Mouse (Mus musculus) urinary bladder, postnatal 36 days (tissue): ENCODE results near the gene Rab28.
"Not testable (repeated sequence)": the region's sequence is repeated elsewhere in the genome, so short reads cannot be mapped to it uniquely, and the experiment has no call there.

Experiments used
- DNase-seq, 2 experiments: peaks; one replicate each; pipeline ENCODE4 v3.0.0; 2022; ENCODE audit warnings: low spot score in 2 of 2, mixed read lengths in 1 of 2

Rab28 gene

DNA sequence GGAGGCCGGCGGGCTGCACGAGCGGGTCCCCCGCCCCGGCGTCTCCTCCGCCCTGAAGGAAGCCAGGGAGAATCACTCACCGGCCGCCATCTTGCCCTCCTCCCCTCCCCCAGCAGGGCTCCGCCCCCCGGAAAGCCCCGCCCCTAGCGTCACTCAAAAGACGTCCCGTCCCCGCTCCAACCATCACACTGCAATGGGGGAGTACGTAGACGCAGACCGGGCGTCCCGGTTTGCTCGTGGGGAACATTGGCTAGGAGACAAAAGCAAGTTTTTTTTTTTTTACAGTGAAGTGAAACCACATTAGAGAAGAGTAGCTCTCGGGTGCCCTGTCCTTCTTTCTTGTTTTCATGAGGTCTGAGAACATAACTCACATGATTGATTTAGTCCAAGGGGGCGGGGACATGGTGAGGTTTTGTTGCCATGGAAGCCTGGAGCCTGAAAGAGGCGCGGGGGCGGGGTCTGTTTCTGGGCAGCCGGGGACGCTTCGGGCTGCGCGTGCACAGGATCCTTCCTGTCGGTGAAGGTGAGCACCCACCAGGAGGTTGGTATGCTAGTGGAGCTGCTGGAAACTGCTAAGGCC lies at the start of gene Rab28:
Gene Rab28, minus strand, starts transcription at position 107 of the 580 bp plus-strand sequence.
- peak; percentile 91 to 92 for DNase-seq

DNA sequence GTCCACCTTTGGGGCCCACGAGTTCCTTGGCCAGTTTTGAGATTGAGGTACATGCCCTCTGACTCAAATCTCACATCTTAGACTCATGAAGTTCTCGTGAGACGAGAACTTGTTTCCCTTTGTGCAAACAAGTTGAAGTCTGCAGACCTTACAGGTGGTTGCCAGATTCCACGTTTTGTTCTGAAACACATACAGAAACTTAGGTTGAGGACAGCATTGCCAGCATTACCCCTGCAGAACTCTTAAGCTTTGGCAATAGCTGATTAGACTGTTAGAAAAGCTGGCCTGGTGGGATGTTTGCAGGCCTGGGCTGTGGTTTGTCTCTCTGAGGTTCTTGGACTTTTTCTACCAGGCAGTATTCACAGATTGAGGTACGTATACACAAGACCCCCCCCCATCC lies 49.4 kb upstream of the Rab28 start:
- no peak for DNase-seq

GRCm38 (mm10) chr5:41756396-41756795 lies 48.4 kb upstream of the Rab28 start:
- no peak for DNase-seq

GRCm38 (mm10) chr5:41755373-41755960 lies 47.5 kb upstream of the Rab28 start:
- no peak for DNase-seq

GRCm38 (mm10) chr5:41754836-41755235 lies 46.9 kb upstream of the Rab28 start:
- no peak for DNase-seq

DNA sequence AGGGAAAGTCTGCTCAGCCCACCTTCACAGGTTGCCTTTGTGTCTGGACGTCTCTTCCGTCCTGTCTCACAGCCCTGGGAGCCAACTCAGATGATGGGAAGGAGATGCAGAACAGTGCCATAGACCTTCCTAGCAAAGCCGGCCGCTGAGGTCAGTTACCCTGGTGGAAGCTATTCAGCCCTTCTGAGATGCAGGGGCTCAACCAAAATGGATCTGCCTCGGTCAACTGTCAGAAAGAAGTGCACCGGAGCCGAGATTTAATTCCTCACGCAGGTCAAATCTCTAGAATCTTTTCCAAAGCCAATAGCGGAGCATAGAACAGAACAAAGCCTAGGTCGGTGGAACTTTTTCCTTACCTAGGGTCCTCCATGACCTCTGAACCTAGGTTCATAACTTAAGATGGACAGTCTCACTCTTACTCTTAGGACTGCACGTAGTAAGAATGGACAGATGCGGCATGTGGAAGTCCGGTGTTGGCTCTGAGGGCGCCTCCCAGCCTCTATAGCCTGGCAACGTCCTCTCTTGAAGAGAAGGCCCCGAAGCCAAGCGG lies 46.3 kb upstream of the Rab28 start:
- no peak for DNase-seq

DNA sequence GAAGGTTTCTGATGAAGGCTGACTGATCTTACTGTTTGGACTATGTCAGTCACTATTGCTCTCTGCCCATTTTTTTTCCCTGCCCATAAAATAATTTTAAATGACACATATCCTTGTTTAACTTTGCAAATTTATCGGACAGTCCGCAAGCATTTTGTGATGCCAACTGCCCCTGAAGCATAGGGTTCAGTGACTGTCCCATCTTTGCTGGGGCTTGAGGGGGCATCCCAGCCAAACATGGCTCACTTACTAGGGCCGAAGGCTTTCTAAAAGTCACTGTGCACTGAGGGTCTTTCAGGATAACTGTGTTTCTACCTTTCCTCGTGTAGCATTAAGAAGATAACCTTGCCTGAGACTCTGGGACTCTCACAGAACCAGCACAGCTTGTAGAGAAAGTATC lies 44.8 kb upstream of the Rab28 start:
- DNase-seq, result no peak

GRCm38 (mm10) chr5:41744898-41745780 lies 37.2 kb upstream of the Rab28 start:
- no peak for DNase-seq

DNA sequence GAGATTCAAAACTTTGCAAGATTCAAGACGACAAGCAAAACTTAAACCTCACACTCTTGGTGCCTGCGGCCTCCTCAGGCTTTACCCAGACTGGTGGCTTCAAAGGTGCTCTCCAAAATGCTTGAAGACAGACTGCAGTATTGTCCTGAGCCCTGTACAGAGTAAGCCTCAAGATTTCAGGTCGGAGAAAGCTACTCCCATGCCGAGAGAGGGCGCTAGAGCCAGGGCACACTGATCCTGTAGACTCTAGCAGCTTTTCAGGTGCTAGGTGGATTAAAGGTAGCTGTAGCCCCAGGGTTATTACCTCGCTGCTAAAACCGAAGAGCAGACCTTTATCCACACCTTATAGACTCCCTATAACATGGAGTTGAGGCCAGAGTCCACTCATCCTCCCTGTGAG lies 36.3 kb upstream of the Rab28 start:
- DNase-seq, result no peak

DNA sequence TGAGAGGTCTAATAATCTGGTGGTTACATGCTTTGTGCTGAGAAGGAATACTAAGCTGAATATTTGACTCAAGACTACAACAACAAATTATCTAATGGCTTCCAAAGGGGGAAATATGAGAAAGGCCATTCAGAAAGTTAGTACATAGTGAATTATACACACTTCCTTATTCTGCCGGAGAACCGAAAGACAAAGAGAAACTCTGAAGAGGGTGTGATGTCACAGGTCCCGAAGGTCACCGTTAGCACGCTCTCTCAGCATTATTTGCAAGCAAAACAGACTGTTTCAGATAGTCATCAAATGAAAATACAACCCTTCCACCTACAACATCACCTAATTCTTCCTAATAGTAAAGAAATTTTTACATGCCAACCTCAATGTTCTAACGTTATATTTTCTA lies 30.9 kb upstream of the Rab28 start:
- no peak for DNase-seq

- DNase-seq, result no peak
These were observed 29.1 kb upstream of the Rab28 start for GRCm38 (mm10) chr5:41737039-41737438.

GRCm38 (mm10) chr5:41727017-41727416 lies 19.1 kb upstream of the Rab28 start:
- no peak for DNase-seq

GRCm38 (mm10) chr5:41725573-41725972 lies 17.6 kb upstream of the Rab28 start:
- no peak for DNase-seq

DNA sequence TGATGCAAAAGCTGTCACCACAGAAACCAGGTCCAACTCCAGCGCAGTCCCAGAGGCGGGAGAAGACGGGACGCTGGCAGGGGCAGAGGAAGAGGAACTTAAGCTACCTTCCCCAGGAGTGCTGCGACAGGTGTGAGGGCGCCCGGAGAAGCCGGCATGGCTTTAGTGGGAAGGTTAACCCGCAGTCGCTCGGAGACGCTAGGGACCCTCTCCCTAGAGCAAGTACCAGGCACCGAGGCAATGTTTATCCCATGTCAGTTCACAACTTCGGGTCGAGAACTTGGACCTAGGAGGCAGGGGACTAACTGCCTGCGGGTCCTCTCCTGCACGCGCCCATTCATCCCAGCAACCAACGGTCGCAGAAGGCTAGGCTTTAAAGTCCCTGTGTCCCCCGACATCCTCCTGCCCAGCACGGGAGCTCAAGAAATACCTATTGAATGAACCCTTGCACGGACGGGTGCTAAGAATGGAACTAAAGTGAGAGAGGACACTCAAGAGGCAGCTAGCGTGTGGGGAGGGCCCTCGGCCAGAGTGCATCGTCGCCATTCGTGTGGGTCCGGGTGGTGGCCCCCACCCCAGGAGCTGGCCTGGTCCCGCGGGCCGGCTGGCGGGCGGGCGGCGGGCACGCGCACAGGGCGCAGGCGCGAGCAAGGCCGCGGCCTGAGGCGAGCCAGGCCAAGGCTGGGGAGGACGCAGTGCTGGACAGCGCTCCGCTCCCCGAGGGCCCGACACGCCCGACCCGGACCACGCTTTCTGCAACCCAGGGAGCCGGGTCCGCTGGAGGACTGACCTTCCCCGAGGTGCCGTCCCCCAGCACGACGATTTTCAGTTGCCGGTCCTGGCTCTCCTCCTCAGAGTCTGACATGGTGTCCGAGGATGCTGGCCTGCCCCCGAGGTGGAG lies 592 bp downstream of the Rab28 start:
- DNase-seq, result peak in 1 of 2 experiments; percentile 56

DNA sequence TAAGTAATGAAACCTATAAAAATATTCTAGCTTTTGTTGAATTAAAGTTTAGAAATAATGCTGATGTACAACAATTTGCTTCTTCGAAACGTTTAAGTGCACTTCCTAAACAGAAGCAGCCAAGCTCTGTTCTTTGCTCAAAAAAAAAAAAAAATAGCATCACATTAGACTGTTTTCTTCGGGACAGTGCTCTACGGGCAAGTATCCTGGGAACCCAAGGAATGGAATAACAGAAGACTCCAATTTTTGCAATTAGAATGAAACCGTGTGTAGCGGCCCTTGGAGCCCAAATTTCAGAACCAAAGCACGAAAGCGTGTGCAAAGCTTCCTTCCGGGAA lies 1.2 kb downstream of the Rab28 start:
- no peak for DNase-seq

- not testable (repeated sequence) for DNase-seq
These were observed 6.9 kb downstream of the Rab28 start for GRCm38 (mm10) chr5:41701085-41701484.

GRCm38 (mm10) chr5:41697958-41698357 lies 10.0 kb downstream of the Rab28 start:
- DNase-seq, result no peak

GRCm38 (mm10) chr5:41685016-41685415 lies 22.9 kb downstream of the Rab28 start:
- no peak for DNase-seq

- no peak for DNase-seq
These were observed 24.0 kb downstream of the Rab28 start for GRCm38 (mm10) chr5:41683976-41684375.

DNA sequence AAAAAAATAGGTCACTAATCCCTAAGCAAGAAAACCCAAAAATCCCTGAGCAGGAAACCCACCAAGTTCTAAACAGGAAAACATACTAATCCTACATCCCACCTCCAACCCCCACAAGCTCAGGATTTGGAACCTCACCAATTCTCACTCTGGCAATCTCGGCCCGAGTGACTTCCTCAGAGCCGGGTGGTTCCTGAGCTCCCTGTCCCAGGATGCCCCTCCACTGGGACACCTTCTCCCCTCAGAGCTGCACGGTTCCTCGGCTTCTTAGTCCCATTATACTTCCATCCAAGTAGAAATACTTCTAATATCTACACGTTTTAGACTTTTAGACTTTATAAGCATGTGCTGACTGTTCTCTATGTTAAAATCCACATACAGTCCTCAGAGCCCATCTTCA lies 41.9 kb downstream of the Rab28 start:
- no peak for DNase-seq

DNA sequence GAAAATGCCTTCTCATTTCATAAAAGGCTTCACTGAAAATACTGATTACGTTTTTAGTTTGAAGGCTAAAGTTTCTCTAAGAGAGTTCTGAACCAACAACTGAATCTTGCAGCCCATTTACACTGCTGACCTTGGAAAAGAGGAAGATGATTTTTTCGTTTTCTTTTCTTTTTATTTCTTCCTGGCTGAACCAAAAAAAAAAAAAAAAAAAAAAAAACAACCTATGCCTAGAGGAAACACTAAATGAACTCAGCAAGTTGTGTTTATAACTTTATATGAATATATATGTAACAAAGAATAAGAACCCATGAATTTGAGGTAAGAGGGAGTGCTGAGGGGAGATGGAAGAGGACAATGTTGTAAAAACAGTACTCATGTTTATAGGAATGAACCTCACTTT lies 71.2 kb downstream of the Rab28 start:
- DNase-seq, result no peak
